Mouse (Mus musculus): Measurements from ENCODE around the gene Ackr2. TPM values are rescaled to one million over a fixed set of nuclear protein-coding genes. Genes with fewer than 3 reads are reported as not detected.

Ackr2 gene
- polyA plus RNA-seq, 1 experiment from 2014 or later = 0.45 TPM

DNA sequence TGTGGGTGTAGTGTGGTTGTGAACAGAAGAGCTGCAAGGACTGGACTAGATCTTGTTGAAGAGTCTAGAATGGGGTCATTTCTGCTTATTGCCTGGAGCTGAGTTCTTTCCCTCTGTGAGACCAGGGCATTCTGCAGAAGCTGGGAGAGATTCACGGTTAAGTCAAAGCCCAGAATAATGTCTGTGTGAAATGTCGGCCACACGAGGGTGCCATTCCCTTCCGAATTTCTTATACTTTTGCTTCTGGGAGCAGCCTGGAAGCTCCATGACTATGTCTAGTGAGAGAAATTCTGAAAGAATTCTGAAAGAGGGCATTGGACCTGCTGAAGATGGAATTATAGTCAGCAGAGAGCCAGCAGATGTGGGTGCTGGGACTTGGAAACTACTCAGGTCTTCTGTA, 49.6 kb downstream of the Ackr2 start:
- H3K9me3 ChIP-seq = no peaks in the 10 kb centered on the region
- no peak for ATAC-seq (ENCODE audit: insufficient read depth, low FRiP score, low read depth)
- peaks cover 17% of the 10 kb centered on the region for H3K4me1 ChIP-seq
- H3K4me3 ChIP-seq (replicated peaks) = no peak overlapping the region
- no peak overlapping the region for H3K27ac ChIP-seq
- no peak overlapping the region for H3K4me2 ChIP-seq
- 8% methylated on average over 4 of the region's 4 CpGs for WGBS
- no peak overlapping the region for H3K9ac ChIP-seq
- H3K36me3 ChIP-seq = no peaks in the 10 kb centered on the region
- no peaks in the 10 kb centered on the region for H3K27me3 ChIP-seq (replicated peaks)

DNA sequence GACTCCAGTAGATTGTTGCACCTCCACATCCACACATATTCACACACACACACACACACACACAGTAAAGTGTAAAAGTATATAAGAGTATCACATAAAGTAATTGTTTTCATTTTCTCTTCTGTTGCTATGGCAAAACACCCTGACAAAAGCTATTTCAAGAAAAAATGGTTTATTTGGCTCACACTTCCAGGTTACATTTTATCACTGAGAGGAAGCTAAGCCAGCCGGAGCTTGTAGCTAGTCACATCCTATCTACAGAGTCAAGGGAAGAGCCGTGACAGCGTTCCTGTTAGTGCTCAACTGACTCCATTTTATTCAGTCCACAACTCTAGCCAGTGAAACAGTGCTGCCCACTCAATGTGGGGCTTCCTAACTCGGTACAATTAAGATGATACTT, 50.3 kb downstream of the Ackr2 start:
- H3K9me3 ChIP-seq = no peaks in the 10 kb centered on the region
- H3K36me3 ChIP-seq = no peaks in the 10 kb centered on the region
- 62% methylated on average over 4 of the region's 4 CpGs for WGBS
- H3K9ac ChIP-seq = no peak overlapping the region
- H3K27me3 ChIP-seq (replicated peaks) = no peaks in the 10 kb centered on the region
- H3K4me2 ChIP-seq = no peak overlapping the region
- peaks cover 18% of the 10 kb centered on the region for H3K4me1 ChIP-seq
- H3K4me3 ChIP-seq (replicated peaks) = no peak overlapping the region
- ATAC-seq (ENCODE audit: insufficient read depth, low FRiP score, low read depth) = no peak
- no peak overlapping the region for H3K27ac ChIP-seq

DNA sequence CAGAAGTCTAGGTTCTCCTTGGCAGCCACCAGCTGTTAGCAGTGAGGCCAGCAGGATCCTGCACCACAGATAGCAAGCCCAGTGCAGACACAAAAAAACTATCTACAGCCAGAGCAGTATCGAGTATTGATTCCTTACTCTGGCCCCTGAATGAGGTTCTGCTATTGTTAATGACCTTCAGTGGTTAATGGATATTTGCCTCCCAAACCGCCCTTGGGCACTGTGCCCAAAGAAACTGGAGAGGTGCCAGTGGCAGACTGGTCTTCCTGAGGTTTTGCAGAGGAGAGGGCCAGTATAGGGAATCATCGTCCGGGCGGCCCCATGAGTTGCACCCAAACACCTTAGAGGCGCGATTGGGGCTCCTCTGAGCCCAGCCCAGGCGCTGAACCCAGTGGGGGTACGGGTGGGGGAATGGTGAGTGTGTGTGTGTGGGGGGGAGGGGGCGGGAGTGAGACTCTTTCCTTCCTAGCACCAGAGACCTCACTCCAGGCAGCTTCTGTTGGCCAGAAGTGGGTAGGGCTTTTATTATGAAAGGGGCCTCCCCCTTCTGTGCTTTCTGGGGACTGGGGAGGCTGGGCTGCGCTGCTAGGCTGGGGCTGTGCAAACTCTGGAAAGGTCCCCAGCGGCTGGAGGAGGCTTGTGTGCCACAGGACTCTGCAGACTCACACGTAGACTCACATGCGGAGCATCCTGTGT, 52.4 kb downstream of the Ackr2 start, which contains the start of gene Fam198a:
TSS of gene Fam198a (plus strand) at position 571 of the 696 bp plus-strand sequence.
- ATAC-seq (ENCODE audit: insufficient read depth, low FRiP score, low read depth) = peak; percentile 91

DNA sequence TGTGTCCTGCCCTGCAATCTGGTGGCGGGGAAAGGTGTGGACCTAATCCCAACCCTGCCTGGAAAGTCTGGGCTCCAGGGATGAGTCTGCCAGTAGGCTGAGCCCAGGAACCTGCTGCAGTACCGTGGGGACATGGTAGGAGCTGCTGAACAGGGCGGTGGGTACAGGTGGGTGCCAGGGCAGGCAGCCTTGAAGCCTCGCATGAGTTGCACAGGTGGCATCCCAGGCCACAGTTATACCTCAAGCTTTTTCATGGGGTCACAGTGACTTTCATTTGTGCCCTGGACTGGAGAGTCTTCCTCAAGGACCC, 52.9 kb downstream of the Ackr2 start:
- Histone ChIP-seq H3K27ac (peak overlapping the region; percentile 91), H3K9ac (0 out of 2 replicates have a peak overlapping the region, but pooled peaks have one; percentile 22), H3K9me3 (no peaks in the 10 kb centered on the region), H3K36me3 (no peaks in the 10 kb centered on the region), H3K27me3 (replicated peaks) (no peaks in the 10 kb centered on the region), H3K4me3 (replicated peaks) (peak overlapping the region; percentile 44), H3K4me2 (peak overlapping the region; percentile 68), H3K4me1 (peaks cover 18% of the 10 kb centered on the region)
- 35% methylated on average over 4 of the region's 4 CpGs for WGBS
- ATAC-seq (ENCODE audit: insufficient read depth, low FRiP score, low read depth) = no peak; the same call in 1 of the 2 replicates

More for the DNA sequence above, 52.4 kb downstream of the Ackr2 start, which contains the start of gene Fam198a:
- Histone ChIP-seq H3K9ac (0 out of 2 replicates have a peak within 1 kb of the TSS, but pooled peaks have one; percentile 22), H3K4me1 (peaks cover 18% of the 10 kb centered on the region), H3K9me3 (no peaks in the 10 kb centered on the region), H3K27ac (peak within 1 kb of the TSS; percentile 91), H3K4me2 (peak within 1 kb of the TSS; percentile 68), H3K36me3 (no peaks in the 10 kb centered on the region), H3K4me3 (replicated peaks) (peak within 1 kb of the TSS; percentile 44), H3K27me3 (replicated peaks) (no peaks in the 10 kb centered on the region)
- 5% methylated on average over 14 of the region's 14 CpGs for WGBS

DNA sequence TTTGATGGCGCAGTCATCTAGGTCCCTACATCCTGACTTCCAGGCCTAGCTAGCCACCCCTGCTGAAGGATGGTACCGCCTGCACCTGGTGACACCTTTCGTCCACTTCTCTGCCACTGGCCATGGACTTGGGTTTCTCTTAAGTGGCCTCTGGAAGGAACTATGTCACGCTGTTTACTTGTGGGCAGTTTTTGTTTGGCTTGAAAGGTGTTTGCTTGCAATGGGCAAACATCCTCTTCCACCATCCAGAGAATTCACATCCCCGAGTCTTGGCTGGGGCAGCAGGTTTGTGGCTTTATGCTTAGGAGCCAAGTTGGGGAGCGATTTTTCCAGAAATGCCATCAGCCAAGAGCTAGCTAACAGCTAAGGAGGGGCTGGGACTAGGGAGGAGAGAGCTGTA, 54.4 kb downstream of the Ackr2 start:
- no peaks in the 10 kb centered on the region for H3K27me3 ChIP-seq (replicated peaks)
- H3K4me1 ChIP-seq = peaks cover 18% of the 10 kb centered on the region
- H3K9ac ChIP-seq = no peak overlapping the region
- H3K4me2 ChIP-seq = no peak overlapping the region
- WGBS = 83% methylated on average over 6 of the region's 6 CpGs
- ATAC-seq (ENCODE audit: insufficient read depth, low FRiP score, low read depth) = no peak
- no peak overlapping the region for H3K27ac ChIP-seq
- no peaks in the 10 kb centered on the region for H3K36me3 ChIP-seq
- no peak overlapping the region for H3K4me3 ChIP-seq (replicated peaks)
- H3K9me3 ChIP-seq = no peaks in the 10 kb centered on the region

DNA sequence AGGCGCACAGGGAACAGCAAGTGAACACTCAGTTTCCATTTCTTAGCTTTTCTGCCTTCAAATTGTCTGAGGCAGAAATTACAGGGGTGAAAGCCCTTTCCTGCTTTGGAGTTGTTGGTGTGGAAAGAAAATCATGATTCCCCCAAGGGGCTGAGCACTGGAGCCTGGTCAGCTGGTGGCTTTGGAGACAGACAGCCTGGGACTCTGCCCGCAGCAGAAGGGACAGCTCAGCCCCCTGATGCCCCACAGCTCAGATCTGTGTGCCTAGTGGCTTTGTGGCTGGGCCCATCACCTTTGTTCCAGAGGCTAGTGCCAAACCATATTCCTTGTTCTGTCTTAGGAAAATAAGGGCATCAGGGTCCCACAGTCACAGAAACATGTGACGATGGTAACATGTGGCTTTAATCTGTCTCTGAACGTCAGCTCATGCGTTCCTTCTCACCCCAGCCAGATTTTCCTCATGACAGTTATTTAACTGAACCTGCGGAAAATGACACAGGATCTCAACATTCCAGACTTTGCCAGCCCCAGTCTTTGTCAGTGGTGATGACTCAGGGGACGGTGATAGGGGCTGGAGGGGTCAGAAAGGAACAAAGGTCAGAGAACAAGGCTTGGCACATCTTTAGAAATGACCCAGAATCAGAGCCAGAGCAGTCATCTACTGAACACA, 61.9 kb downstream of the Ackr2 start:
- H3K36me3 ChIP-seq = no peaks in the 10 kb centered on the region
- H3K9ac ChIP-seq = no peak overlapping the region
- 51% methylated on average over 7 of the region's 7 CpGs for WGBS
- no peak overlapping the region for H3K4me2 ChIP-seq
- H3K27ac ChIP-seq = no peak overlapping the region
- no peaks in the 10 kb centered on the region for H3K4me1 ChIP-seq
- no peak for ATAC-seq (ENCODE audit: insufficient read depth, low FRiP score, low read depth)
- no peaks in the 10 kb centered on the region for H3K27me3 ChIP-seq (replicated peaks)
- H3K9me3 ChIP-seq = no peaks in the 10 kb centered on the region
- no peak overlapping the region for H3K4me3 ChIP-seq (replicated peaks)

Other genes with a start within 250 kb of the Ackr2 start
- gene Sec22c, start 192.9 kb upstream of the Ackr2 start, polyA plus RNA-seq (2015; fragmentation: Nextera tagmentation; extraction: Ambion mirVana) = 10.2 and 12.2 TPM in 2 replicates
- gene Ss18l2, start 188.0 kb upstream of the Ackr2 start, polyA plus RNA-seq (2015; fragmentation: Nextera tagmentation; extraction: Ambion mirVana) = 123 and 127 TPM in 2 replicates
- 60.2 and 62.0 TPM in 2 replicates for gene Nktr, start 179.2 kb upstream of the Ackr2 start, polyA plus RNA-seq (2015; fragmentation: Nextera tagmentation; extraction: Ambion mirVana)
- gene Zfp651, start 139.0 kb upstream of the Ackr2 start, polyA plus RNA-seq (2015; fragmentation: Nextera tagmentation; extraction: Ambion mirVana) = 18.9 and 20.8 TPM in 2 replicates
- gene Klhl40, start 120.7 kb upstream of the Ackr2 start, polyA plus RNA-seq (2015; fragmentation: Nextera tagmentation; extraction: Ambion mirVana) = 0.59 and 0.70 TPM in 2 replicates
- gene Hhatl, start 105.8 kb upstream of the Ackr2 start, polyA plus RNA-seq (2015; fragmentation: Nextera tagmentation; extraction: Ambion mirVana) = 1.2 and 1.9 TPM in 2 replicates
- gene Ccdc13, start 58.9 kb upstream of the Ackr2 start, polyA plus RNA-seq (2015; fragmentation: Nextera tagmentation; extraction: Ambion mirVana) = 0.46 and 0.77 TPM in 2 replicates
- gene Higd1a, start 40.0 kb upstream of the Ackr2 start, polyA plus RNA-seq (2015; fragmentation: Nextera tagmentation; extraction: Ambion mirVana) = 241 and 244 TPM in 2 replicates
- gene Cyp8b1, start 17.9 kb downstream of the Ackr2 start, polyA plus RNA-seq (2015; fragmentation: Nextera tagmentation; extraction: Ambion mirVana) = 0.15 and 0.35 TPM in 2 replicates
- gene Fam198a, start 52.6 kb downstream of the Ackr2 start, polyA plus RNA-seq (2015; fragmentation: Nextera tagmentation; extraction: Ambion mirVana) = 6.4 and 9.0 TPM in 2 replicates
- 16.5 TPM in 2 replicates for gene Pomgnt2, start 98.8 kb downstream of the Ackr2 start, polyA plus RNA-seq (2015; fragmentation: Nextera tagmentation; extraction: Ambion mirVana)
- gene Snrk, start 218.9 kb downstream of the Ackr2 start, polyA plus RNA-seq (2015; fragmentation: Nextera tagmentation; extraction: Ambion mirVana) = 54.2 and 56.1 TPM in 2 replicates

Measured in stomach, embryonic 15.5 days (tissue).